Mouse (Mus musculus) stomach, postnatal 0 days (tissue): ENCODE results near the gene 2310057N15Rik.

Experiments
- CTCF ChIP-seq: IDR thresholded peaks from 2 replicates; pipeline ENCODE4 v1.5.1; 2016; ENCODE audit warnings: antibody characterized with exemption, low read depth, mild to moderate bottlenecking, moderate library complexity
- EP300 ChIP-seq: optimal IDR thresholded peaks from 2 replicates; pipeline ENCODE3; 2016; ENCODE audit warnings: antibody characterized with exemption

DNA sequence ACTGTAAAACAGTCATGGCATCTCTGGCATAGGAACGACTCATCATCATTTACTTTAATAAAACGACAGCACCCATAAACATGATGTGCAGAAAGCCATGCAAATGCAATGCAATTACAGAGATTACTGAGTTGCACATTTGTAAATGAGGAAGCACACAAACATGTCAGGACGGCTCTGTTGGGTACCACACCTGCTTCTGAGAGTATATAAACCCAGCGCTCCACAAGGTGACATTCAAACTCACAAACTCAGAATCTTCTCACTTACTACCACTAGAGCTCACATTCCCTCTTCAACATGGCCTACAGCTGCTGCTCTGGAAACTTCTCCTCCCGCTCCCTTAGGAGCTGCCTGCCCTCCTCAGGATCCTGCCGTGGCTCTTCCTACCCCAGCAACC, 3.6 kb upstream of the 2310057N15Rik start, which contains the start of gene Gm5965:
- TF ChIP-seq CTCF (no peak), EP300 (no peak)
